Mouse (Mus musculus) ovary, adult 2 months (tissue): Measurements from ENCODE around the gene Mat1a. TPM values are rescaled to one million over a fixed set of nuclear protein-coding genes. Genes with fewer than 3 reads are reported as not detected.

Experiments used
- polyA plus RNA-seq: library from polyadenylated mRNA; depleted of rRNA; stranded (reverse); fragments of >200 nt; gene quantifications from 2 replicates; pipeline ENCODE4 v1.2.3, GENCODE M21; 2012; rRNA removed

Gene Mat1a
- polyA plus RNA-seq = 1.0 and 1.7 TPM in 2 replicates

GRCm38 (mm10) chr14:41104853-41105444 lies at the start of gene Mat1a:
Gene Mat1a (plus strand): TSS chr14:41105035.

GRCm38 (mm10) chr14:41069108-41069507 lies 35.7 kb upstream of the Mat1a start, which contains the start of gene Dydc2:
Gene Dydc2 (minus strand): TSS chr14:41069208.

GRCm38 (mm10) chr14:41072229-41072943 lies 32.4 kb upstream of the Mat1a start, which contains the start of gene Dydc1:
Gene Dydc1 (plus strand): TSS chr14:41072911.

GRCm38 (mm10) chr14:41131540-41131939 lies 26.7 kb downstream of the Mat1a start, which contains the start of gene Sftpa1:
Gene Sftpa1 (plus strand): TSS chr14:41131782.

GRCm38 (mm10) chr14:41151220-41151898 lies 46.5 kb downstream of the Mat1a start, which contains the start of gene Mbl1:
Gene Mbl1 (plus strand): TSS chr14:41151458.

Other genes with a start within 250 kb of the Mat1a start
- gene Sh2d4b, start 211.8 kb upstream of the Mat1a start, polyA plus RNA-seq = 0.79 and 1.4 TPM in 2 replicates
- gene Tspan14, start 138.2 kb upstream of the Mat1a start, polyA plus RNA-seq = 90.7 and 91.7 TPM in 2 replicates
- 37.0 and 40.5 TPM in 2 replicates for gene Fam213a, start 91.2 kb upstream of the Mat1a start, polyA plus RNA-seq
- not detected in 2 replicates for gene Dydc2, start 35.8 kb upstream of the Mat1a start, polyA plus RNA-seq
- not detected in 2 replicates for gene Dydc1, start 32.1 kb upstream of the Mat1a start, polyA plus RNA-seq
- not detected in 2 replicates for gene Sftpa1, start 26.7 kb downstream of the Mat1a start, polyA plus RNA-seq
- not detected in 2 replicates for gene Mbl1, start 46.4 kb downstream of the Mat1a start, polyA plus RNA-seq
- 3.3 and 3.6 TPM in 2 replicates for gene Sftpd, start 80.1 kb downstream of the Mat1a start, polyA plus RNA-seq
- not detected in 2 replicates for gene Gm2832, start 173.8 kb downstream of the Mat1a start, polyA plus RNA-seq
- not detected in 2 replicates for gene Gm5798, start 243.6 kb downstream of the Mat1a start, polyA plus RNA-seq